Mouse (Mus musculus) liver, embryonic 15.5 days (tissue): ENCODE data around the gene N4bp1. TPM values are rescaled to one million over a fixed set of nuclear protein-coding genes. Genes with fewer than 3 reads are reported as not detected.
A peak's percentile ranks its signal among the peaks of the same experiment; 100 is the strongest.

Source experiments
- ATAC-seq: fragments of 200-750 bp; cut with Nextera tagmentation; 2 replicates; pipeline ENCODE4 v1.8.0; 2017; ENCODE audit warnings: moderate number of reproducible peaks, mild to moderate bottlenecking, moderate library complexity; ENCODE audit not compliant: insufficient read depth
- H3K27ac ChIP-seq: fragments of 300-500 bp; sonication (generic); replicated peaks from 2 replicates; pipeline ENCODE4 v1.5.1; 2015; ENCODE audit warnings: mild to moderate bottlenecking, inconsistent platforms
- H3K27me3 ChIP-seq: fragments of 300-500 bp; sonication (generic); 2 replicates; pipeline ENCODE4 v1.6.1; 2015; ENCODE audit warnings: mild to moderate bottlenecking, inconsistent platforms
- H3K36me3 ChIP-seq: fragments of 300-500 bp; sonication (generic); replicated peaks from 2 replicates; pipeline ENCODE4 v1.6.1; 2015; ENCODE audit warnings: moderate library complexity, mild to moderate bottlenecking, inconsistent platforms
- H3K4me1 ChIP-seq: fragments of 300-500 bp; sonication (generic); replicated peaks from 2 replicates; pipeline ENCODE4 v1.6.1; 2015; ENCODE audit warnings: inconsistent platforms
- H3K4me2 ChIP-seq: fragments of 300-500 bp; sonication (generic); 2 replicates; pipeline ENCODE4 v1.6.1; 2015; ENCODE audit warnings: moderate library complexity, mild to moderate bottlenecking, inconsistent platforms
- H3K4me3 ChIP-seq: fragments of 300-500 bp; sonication (generic); replicated peaks from 2 replicates; pipeline ENCODE4 v1.5.1; 2015; ENCODE audit warnings: mild to moderate bottlenecking, inconsistent platforms
- H3K9ac ChIP-seq: fragments of 300-500 bp; sonication (generic); 2 replicates; pipeline ENCODE4 v1.6.1; 2015; ENCODE audit warnings: moderate library complexity, mild to moderate bottlenecking, inconsistent platforms
- H3K9me3 ChIP-seq: fragments of 300-500 bp; sonication (generic); replicated peaks from 2 replicates; pipeline ENCODE4 v1.6.1; 2016; ENCODE audit warnings: inconsistent platforms
- WGBS: fragments of 180-500 bp; shearing (Covaris S2); methylation state at CpG from one replicate; pipeline ENCODE4 v1.1.7; 2015; ENCODE audit warnings: mixed read lengths; ENCODE audit not compliant: insufficient replicate concordance; 5-methylcytosine and 5-hydroxymethylcytosine counted together
- polyA plus RNA-seq: library from polyadenylated mRNA; unstranded; fragments of >200 nt; fragmentation: Nextera tagmentation; extraction: Ambion mirVana; gene quantifications from 2 replicates; pipeline ENCODE4 v1.2.1, GENCODE M21; 2015

The N4bp1 gene
- polyA plus RNA-seq, 1 experiment from 2014 or later = 2.3 TPM

- Histone ChIP-seq H3K9me3 (no peaks in the 10 kb centered on the region), H3K36me3 (no peaks in the 10 kb centered on the region), H3K4me3 (no peak overlapping the region), H3K9ac (no peak overlapping the region), H3K4me1 (peaks cover 8% of the 10 kb centered on the region), H3K27me3 (no peaks in the 10 kb centered on the region; the same call in 1 of the 2 replicates), H3K27ac (no peak overlapping the region), H3K4me2 (no peak overlapping the region)
- ATAC-seq = no peak
- 49% methylated on average over 1 of the region's 1 CpGs for WGBS
These were observed 95.5 kb downstream of the N4bp1 start for GRCm38 (mm10) chr8:86789576-86789975.

- ATAC-seq = no peak
- Histone ChIP-seq H3K9me3 (no peaks in the 10 kb centered on the region), H3K4me3 (no peak overlapping the region), H3K4me2 (no peak overlapping the region), H3K27ac (no peak overlapping the region), H3K36me3 (no peaks in the 10 kb centered on the region), H3K9ac (no peak overlapping the region), H3K4me1 (peaks cover 8% of the 10 kb centered on the region), H3K27me3 (no peaks in the 10 kb centered on the region; the same call in 1 of the 2 replicates)
- WGBS = 56% methylated on average over 12 of the region's 12 CpGs
These were observed 97.1 kb downstream of the N4bp1 start for GRCm38 (mm10) chr8:86787891-86788420.

GRCm38 (mm10) chr8:86786498-86786897 is 98.6 kb downstream of the N4bp1 start:
- no peaks in the 10 kb centered on the region; the same call in 1 of the 2 replicates for H3K27me3 ChIP-seq
- WGBS = 27% methylated on average over 5 of the region's 5 CpGs
- no peak overlapping the region for H3K4me2 ChIP-seq
- H3K4me3 ChIP-seq = no peak overlapping the region
- peaks cover 8% of the 10 kb centered on the region for H3K4me1 ChIP-seq
- no peaks in the 10 kb centered on the region for H3K9me3 ChIP-seq
- no peak overlapping the region for H3K27ac ChIP-seq
- ATAC-seq = no peak
- H3K36me3 ChIP-seq = no peaks in the 10 kb centered on the region
- H3K9ac ChIP-seq = no peak overlapping the region

- H3K27ac ChIP-seq = no peak overlapping the region
- H3K4me3 ChIP-seq = no peak overlapping the region
- ATAC-seq = no peak
- H3K9ac ChIP-seq = no peak overlapping the region
- no peak overlapping the region for H3K4me2 ChIP-seq
- H3K4me1 ChIP-seq = no peaks in the 10 kb centered on the region
- H3K36me3 ChIP-seq = no peaks in the 10 kb centered on the region
- H3K9me3 ChIP-seq = no peaks in the 10 kb centered on the region
- H3K27me3 ChIP-seq = peaks cover 3% of the 10 kb centered on the region; the same call in 1 of the 2 replicates
- WGBS = 73% methylated on average over 8 of the region's 8 CpGs
These were observed 104.0 kb downstream of the N4bp1 start for GRCm38 (mm10) chr8:86781094-86781493.

- Histone ChIP-seq H3K4me1 (no peaks in the 10 kb centered on the region), H3K9me3 (no peaks in the 10 kb centered on the region), H3K27me3 (peaks cover 3% of the 10 kb centered on the region; the same call in 1 of the 2 replicates), H3K27ac (no peak overlapping the region), H3K4me2 (no peak overlapping the region), H3K4me3 (no peak overlapping the region), H3K36me3 (no peaks in the 10 kb centered on the region), H3K9ac (no peak overlapping the region)
- ATAC-seq = no peak
- 57% methylated on average over 8 of the region's 8 CpGs for WGBS
These were observed 105.9 kb downstream of the N4bp1 start for GRCm38 (mm10) chr8:86779207-86779606.

GRCm38 (mm10) chr8:86769945-86770715 is 114.9 kb downstream of the N4bp1 start:
- no peaks in the 10 kb centered on the region for H3K9me3 ChIP-seq

GRCm38 (mm10) chr8:86768499-86768898 is 116.6 kb downstream of the N4bp1 start:
- H3K4me1 ChIP-seq = peaks cover 30% of the 10 kb centered on the region
- no peak overlapping the region for H3K27ac ChIP-seq
- 43% methylated on average over 5 of the region's 5 CpGs for WGBS
- H3K27me3 ChIP-seq = peaks cover 29% of the 10 kb centered on the region
- H3K4me3 ChIP-seq = no peak overlapping the region
- H3K4me2 ChIP-seq = no peak overlapping the region
- H3K9ac ChIP-seq = no peak overlapping the region
- no peaks in the 10 kb centered on the region for H3K36me3 ChIP-seq
- ATAC-seq = no peak
- no peaks in the 10 kb centered on the region for H3K9me3 ChIP-seq

More at GRCm38 (mm10) chr8:86769945-86770715, 114.9 kb downstream of the N4bp1 start:
- WGBS = 63% methylated on average over 1 of the region's 1 CpGs
- ATAC-seq = no peak
- peaks cover 22% of the 10 kb centered on the region for H3K27me3 ChIP-seq
- H3K4me2 ChIP-seq = no peak overlapping the region
- peaks cover 22% of the 10 kb centered on the region for H3K4me1 ChIP-seq
- H3K36me3 ChIP-seq = no peaks in the 10 kb centered on the region
- no peak overlapping the region for H3K27ac ChIP-seq
- no peak overlapping the region for H3K4me3 ChIP-seq
- no peak overlapping the region for H3K9ac ChIP-seq

- no peak overlapping the region for H3K27ac ChIP-seq
- no peak overlapping the region for H3K9ac ChIP-seq
- H3K9me3 ChIP-seq = no peaks in the 10 kb centered on the region
- no peak overlapping the region for H3K4me2 ChIP-seq
- no peaks in the 10 kb centered on the region for H3K36me3 ChIP-seq
- H3K4me1 ChIP-seq = peaks cover 30% of the 10 kb centered on the region
- WGBS = 76% methylated on average over 9 of the region's 9 CpGs
- no peak for ATAC-seq
- no peak overlapping the region for H3K4me3 ChIP-seq
- peaks cover 30% of the 10 kb centered on the region for H3K27me3 ChIP-seq
These were observed 118.4 kb downstream of the N4bp1 start for GRCm38 (mm10) chr8:86766548-86767211.

- Histone ChIP-seq H3K4me2 (no peak overlapping the region), H3K4me3 (no peak overlapping the region), H3K9me3 (no peaks in the 10 kb centered on the region), H3K27ac (no peak overlapping the region), H3K4me1 (peaks cover 30% of the 10 kb centered on the region), H3K9ac (no peak overlapping the region), H3K27me3 (peaks cover 27% of the 10 kb centered on the region), H3K36me3 (no peaks in the 10 kb centered on the region)
- no peak for ATAC-seq
- 84% methylated on average over 8 of the region's 8 CpGs for WGBS
These were observed 119.4 kb downstream of the N4bp1 start for GRCm38 (mm10) chr8:86765669-86766068.

GRCm38 (mm10) chr8:86765155-86765554 is 119.9 kb downstream of the N4bp1 start:
- no peak overlapping the region for H3K27ac ChIP-seq
- WGBS = 46% methylated on average over 10 of the region's 10 CpGs
- peak overlapping the region; percentile 48 for H3K4me2 ChIP-seq
- peaks cover 23% of the 10 kb centered on the region for H3K27me3 ChIP-seq
- peaks cover 30% of the 10 kb centered on the region for H3K4me1 ChIP-seq
- no peak overlapping the region for H3K9ac ChIP-seq
- ATAC-seq = peak; percentile 79
- no peak overlapping the region for H3K4me3 ChIP-seq
- H3K36me3 ChIP-seq = no peaks in the 10 kb centered on the region
- H3K9me3 ChIP-seq = no peaks in the 10 kb centered on the region

GRCm38 (mm10) chr8:86762806-86763205 is 122.3 kb downstream of the N4bp1 start:
- Histone ChIP-seq H3K36me3 (no peaks in the 10 kb centered on the region), H3K9me3 (no peaks in the 10 kb centered on the region), H3K9ac (no peak overlapping the region), H3K4me1 (peaks cover 51% of the 10 kb centered on the region), H3K27me3 (peaks cover 29% of the 10 kb centered on the region), H3K4me3 (no peak overlapping the region), H3K27ac (no peak overlapping the region), H3K4me2 (no peak overlapping the region)
- WGBS = 74% methylated on average over 5 of the region's 5 CpGs
- ATAC-seq = no peak
